Mouse (Mus musculus): ENCODE measurements around the gene Cavin3. TPM values are rescaled to one million over a fixed set of nuclear protein-coding genes. Genes with fewer than 3 reads are reported as not detected.
"Not testable (repeated sequence)": the region's sequence is repeated elsewhere in the genome, so short reads cannot be mapped to it uniquely, and the experiment has no call there.

Gene Cavin3
- polyA plus RNA-seq, 1 experiment: 2.0 TPM

DNA sequence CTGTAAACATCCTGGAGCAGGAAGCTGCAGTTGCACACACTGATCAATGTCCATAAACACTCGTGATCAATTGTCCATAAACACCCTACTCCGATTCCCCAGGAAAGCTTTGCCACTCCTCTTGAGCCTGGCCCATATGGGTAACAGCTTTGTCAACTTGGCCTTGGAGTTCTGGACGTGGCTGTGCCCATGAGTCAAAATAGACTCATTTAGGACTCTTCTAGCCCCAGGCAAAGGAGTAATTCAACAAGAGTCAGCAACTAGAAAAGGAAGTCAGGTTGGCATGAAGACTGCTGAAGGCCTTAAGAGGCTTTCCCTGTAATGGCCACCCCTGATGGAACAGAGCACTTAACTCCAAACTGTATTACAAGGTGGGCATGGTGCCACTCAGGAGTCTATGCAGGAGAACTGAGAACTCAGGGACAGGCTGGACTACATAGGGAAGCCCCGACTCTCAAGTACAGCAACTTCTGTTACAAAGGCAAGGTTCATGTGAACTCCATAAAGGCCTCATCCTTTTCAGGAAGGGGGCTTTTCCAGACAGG lies 7.3 kb downstream of the Cavin3 start:
- Histone ChIP-seq H3K27ac (ENCODE audit: control insufficient read depth, insufficient read depth, low read depth, low read length) (no peak overlapping the region), H3K4me3 (ENCODE audit: control insufficient read depth, low read depth, low read length) (no peak overlapping the region), H3K4me1 (ENCODE audit: control insufficient read depth, insufficient read depth, low read length) (no peaks in the 10 kb centered on the region), H3K27me3 (ENCODE audit: control insufficient read depth, insufficient read depth, low read length) (no peaks in the 10 kb centered on the region), H3K36me3 (ENCODE audit: control insufficient read depth, insufficient read depth, low read length) (no peaks in the 10 kb centered on the region)
- TF ChIP-seq POLR2A (IDR thresholded peaks at IDR 0.05; ENCODE audit: control insufficient read depth, low read depth, low read length) (no peak), CTCF (IDR thresholded peaks at IDR 0.05; ENCODE audit: control insufficient read depth, insufficient read depth, insufficient replicate concordance, low read depth, low read length) (no peak)

GRCm38 (mm10) chr7:105472607-105473006 lies 9.5 kb downstream of the Cavin3 start:
- TF ChIP-seq CTCF (IDR thresholded peaks at IDR 0.05; ENCODE audit: control insufficient read depth, insufficient read depth, insufficient replicate concordance, low read depth, low read length) (no peak), POLR2A (IDR thresholded peaks at IDR 0.05; ENCODE audit: control insufficient read depth, low read depth, low read length) (no peak)
- H3K27me3 ChIP-seq (ENCODE audit: control insufficient read depth, insufficient read depth, low read length): no peaks in the 10 kb centered on the region
- H3K36me3 ChIP-seq (ENCODE audit: control insufficient read depth, insufficient read depth, low read length): no peaks in the 10 kb centered on the region
- H3K4me3 ChIP-seq (ENCODE audit: control insufficient read depth, low read depth, low read length): no peak overlapping the region
- H3K4me1 ChIP-seq (ENCODE audit: control insufficient read depth, insufficient read depth, low read length): no peaks in the 10 kb centered on the region
- H3K27ac ChIP-seq (ENCODE audit: control insufficient read depth, insufficient read depth, low read depth, low read length): no peak overlapping the region

- H3K4me3 ChIP-seq (ENCODE audit: control insufficient read depth, low read depth, low read length); H3K4me1 ChIP-seq (ENCODE audit: control insufficient read depth, insufficient read depth, low read length); H3K36me3 ChIP-seq (ENCODE audit: control insufficient read depth, insufficient read depth, low read length); H3K27me3 ChIP-seq (ENCODE audit: control insufficient read depth, insufficient read depth, low read length); H3K27ac ChIP-seq (ENCODE audit: control insufficient read depth, insufficient read depth, low read depth, low read length): not testable (repeated sequence)
Measured at GRCm38 (mm10) chr7:105465505-105465904, 16.6 kb downstream of the Cavin3 start.

DNA sequence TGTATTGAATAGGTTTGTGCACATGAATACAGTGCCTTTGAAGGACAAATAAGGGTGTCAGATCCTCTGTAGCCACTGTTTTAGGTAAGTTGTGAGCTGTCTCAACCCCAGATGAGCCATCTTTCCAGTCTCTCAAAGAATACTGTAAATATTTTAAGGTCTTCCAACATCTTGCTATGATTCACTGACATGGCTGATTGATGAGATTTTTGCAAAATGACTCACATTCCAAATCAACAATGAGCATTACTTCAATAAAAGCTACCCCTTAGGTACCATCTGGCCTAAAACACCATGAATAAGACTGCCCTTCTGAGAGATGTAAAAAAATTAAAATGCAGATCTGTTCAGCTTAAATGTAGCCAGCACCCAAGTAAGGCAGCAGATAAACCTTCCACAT lies 23.6 kb downstream of the Cavin3 start:
- Histone ChIP-seq H3K27me3 (ENCODE audit: control insufficient read depth, insufficient read depth, low read length) (no peaks in the 10 kb centered on the region), H3K4me3 (ENCODE audit: control insufficient read depth, low read depth, low read length) (no peak overlapping the region), H3K36me3 (ENCODE audit: control insufficient read depth, insufficient read depth, low read length) (no peaks in the 10 kb centered on the region), H3K4me1 (ENCODE audit: control insufficient read depth, insufficient read depth, low read length) (no peaks in the 10 kb centered on the region), H3K27ac (ENCODE audit: control insufficient read depth, insufficient read depth, low read depth, low read length) (no peak overlapping the region)
- TF ChIP-seq CTCF (IDR thresholded peaks at IDR 0.05; ENCODE audit: control insufficient read depth, insufficient read depth, insufficient replicate concordance, low read depth, low read length): no peak
- no peak for TF ChIP-seq POLR2A (IDR thresholded peaks at IDR 0.05; ENCODE audit: control insufficient read depth, low read depth, low read length)

DNA sequence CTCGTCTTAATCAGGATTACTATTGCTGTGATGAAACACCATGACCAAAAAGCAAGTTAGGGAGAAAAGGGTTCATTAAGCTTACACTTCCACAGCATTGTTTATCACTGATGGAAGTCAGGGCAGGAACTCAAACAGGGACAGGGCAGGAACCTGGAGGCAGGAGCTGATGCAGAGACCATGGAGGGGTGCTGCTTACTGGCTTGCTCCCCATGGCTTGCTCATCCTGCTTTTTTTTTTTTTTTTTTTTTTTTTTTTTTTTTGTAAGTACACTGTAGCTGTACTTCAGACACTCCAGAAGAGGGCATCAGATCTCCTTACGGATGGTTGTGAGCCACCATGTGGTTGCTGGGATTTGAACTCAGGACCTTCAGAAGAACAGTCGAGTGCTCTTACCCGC lies 28.8 kb downstream of the Cavin3 start:
- H3K4me1 ChIP-seq (ENCODE audit: control insufficient read depth, insufficient read depth, low read length); H3K36me3 ChIP-seq (ENCODE audit: control insufficient read depth, insufficient read depth, low read length); H3K4me3 ChIP-seq (ENCODE audit: control insufficient read depth, low read depth, low read length); H3K27ac ChIP-seq (ENCODE audit: control insufficient read depth, insufficient read depth, low read depth, low read length); H3K27me3 ChIP-seq (ENCODE audit: control insufficient read depth, insufficient read depth, low read length): not testable (repeated sequence)

DNA sequence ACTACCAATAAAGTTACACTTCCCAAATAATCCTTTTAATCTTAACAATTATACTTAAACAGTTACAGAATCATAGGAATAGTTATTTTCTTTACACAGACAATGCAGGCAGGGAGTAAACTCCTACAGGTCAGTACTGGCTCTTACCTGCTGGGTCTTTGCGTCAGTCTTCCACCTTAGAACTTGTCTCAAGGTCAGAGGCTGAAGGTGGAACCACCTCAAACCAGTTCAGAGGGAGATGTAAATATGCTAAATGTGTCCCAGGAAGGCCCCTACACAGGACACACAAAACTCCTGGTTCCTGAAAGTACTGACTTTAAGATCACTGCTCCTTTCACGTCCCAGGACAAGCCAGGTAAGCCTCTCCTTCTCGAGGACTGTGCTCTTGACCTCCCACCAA lies 37.0 kb downstream of the Cavin3 start:
- no peak overlapping the region for H3K27ac ChIP-seq (ENCODE audit: control insufficient read depth, insufficient read depth, low read depth, low read length)
- H3K4me1 ChIP-seq (ENCODE audit: control insufficient read depth, insufficient read depth, low read length): no peaks in the 10 kb centered on the region
- no peaks in the 10 kb centered on the region for H3K36me3 ChIP-seq (ENCODE audit: control insufficient read depth, insufficient read depth, low read length)
- H3K4me3 ChIP-seq (ENCODE audit: control insufficient read depth, low read depth, low read length): no peak overlapping the region
- no peak for TF ChIP-seq POLR2A (IDR thresholded peaks at IDR 0.05; ENCODE audit: control insufficient read depth, low read depth, low read length)
- TF ChIP-seq CTCF (IDR thresholded peaks at IDR 0.05; ENCODE audit: control insufficient read depth, insufficient read depth, insufficient replicate concordance, low read depth, low read length): no peak
- no peaks in the 10 kb centered on the region for H3K27me3 ChIP-seq (ENCODE audit: control insufficient read depth, insufficient read depth, low read length)

DNA sequence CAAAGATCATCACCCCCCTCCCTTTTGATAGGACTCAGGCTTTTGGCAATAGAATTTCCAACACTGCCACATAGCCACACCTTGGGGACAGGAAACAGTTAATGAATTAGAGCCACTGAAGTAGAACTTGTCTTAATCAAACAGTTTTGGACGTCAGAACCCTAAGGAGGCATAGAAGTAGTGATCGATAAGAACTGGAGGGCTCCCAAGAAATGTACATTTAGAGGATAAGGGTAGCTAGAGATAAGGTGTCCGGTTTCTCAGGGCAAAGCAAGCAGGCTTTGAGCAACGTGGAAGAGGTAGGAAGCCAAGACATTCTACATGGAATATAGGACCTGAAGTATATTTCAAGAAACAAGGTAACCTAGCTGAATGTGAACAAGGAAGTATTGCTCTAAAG lies 40.7 kb downstream of the Cavin3 start:
- no peak overlapping the region for H3K27ac ChIP-seq (ENCODE audit: control insufficient read depth, insufficient read depth, low read depth, low read length)
- no peak overlapping the region for H3K4me3 ChIP-seq (ENCODE audit: control insufficient read depth, low read depth, low read length)
- TF ChIP-seq POLR2A (IDR thresholded peaks at IDR 0.05; ENCODE audit: control insufficient read depth, low read depth, low read length): no peak
- TF ChIP-seq CTCF (IDR thresholded peaks at IDR 0.05; ENCODE audit: control insufficient read depth, insufficient read depth, insufficient replicate concordance, low read depth, low read length): no peak
- no peaks in the 10 kb centered on the region for H3K4me1 ChIP-seq (ENCODE audit: control insufficient read depth, insufficient read depth, low read length)
- H3K36me3 ChIP-seq (ENCODE audit: control insufficient read depth, insufficient read depth, low read length): no peaks in the 10 kb centered on the region
- no peaks in the 10 kb centered on the region for H3K27me3 ChIP-seq (ENCODE audit: control insufficient read depth, insufficient read depth, low read length)

DNA sequence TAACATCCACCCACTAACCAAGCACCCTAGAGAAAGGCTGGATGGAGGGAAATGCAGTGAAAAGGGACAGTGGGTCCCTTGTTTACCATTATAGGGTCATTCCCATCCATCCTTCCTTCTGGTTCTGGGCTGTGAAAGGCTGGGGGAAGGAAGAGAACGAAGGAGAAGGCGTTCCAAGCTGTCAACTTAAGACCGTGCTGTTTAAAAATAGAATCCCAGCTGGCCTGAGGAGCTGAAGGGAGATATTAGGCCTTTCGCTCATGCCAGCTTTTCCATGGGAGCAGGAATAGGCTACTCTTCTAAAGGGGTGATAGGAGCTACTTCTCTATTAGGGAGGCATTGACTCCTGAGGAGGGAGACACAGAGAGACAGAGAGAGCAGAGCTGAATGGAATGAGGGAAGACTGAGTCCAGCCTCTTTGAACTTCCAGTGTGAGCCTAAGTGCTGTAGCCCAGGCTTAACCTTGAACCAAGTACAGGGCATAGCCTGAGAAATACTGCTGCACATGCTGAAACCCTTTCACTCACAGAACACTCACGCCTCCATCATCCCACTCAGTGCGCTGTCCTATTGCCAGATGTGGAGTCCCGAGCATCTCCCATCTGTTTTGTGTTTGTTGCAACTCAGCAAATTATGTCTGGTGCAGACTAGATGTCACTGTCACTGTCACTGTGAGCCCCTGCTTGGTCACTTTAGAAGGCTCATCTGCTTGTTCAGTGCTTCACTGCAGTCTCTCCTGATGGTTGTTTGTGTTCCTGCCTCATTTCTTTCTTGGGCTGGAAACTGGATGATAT lies 43.9 kb downstream of the Cavin3 start:
- Histone ChIP-seq H3K27ac (ENCODE audit: control insufficient read depth, insufficient read depth, low read depth, low read length) (no peak overlapping the region), H3K36me3 (ENCODE audit: control insufficient read depth, insufficient read depth, low read length) (no peaks in the 10 kb centered on the region), H3K4me3 (ENCODE audit: control insufficient read depth, low read depth, low read length) (no peak overlapping the region), H3K4me1 (ENCODE audit: control insufficient read depth, insufficient read depth, low read length) (peaks cover 8% of the 10 kb centered on the region), H3K27me3 (ENCODE audit: control insufficient read depth, insufficient read depth, low read length) (no peaks in the 10 kb centered on the region)
- no peak for TF ChIP-seq POLR2A (IDR thresholded peaks at IDR 0.05; ENCODE audit: control insufficient read depth, low read depth, low read length)
- TF ChIP-seq CTCF (IDR thresholded peaks at IDR 0.05; ENCODE audit: control insufficient read depth, insufficient read depth, insufficient replicate concordance, low read depth, low read length): no peak
